Mouse (Mus musculus) bone marrow, adult 2 months (tissue): ENCODE measurements around the gene Sdc1. TPM values are rescaled to one million over a fixed set of nuclear protein-coding genes. Genes with fewer than 3 reads are reported as not detected.
A peak's percentile ranks its signal among the peaks of the same experiment; 100 is the strongest.

Experiments used
- H3K27ac ChIP-seq: fragments of 200-500 bp; 2 replicates; pipeline ENCODE4 v1.5.1; 2012; ENCODE audit warnings: low read depth, mild to moderate bottlenecking, control low read depth, inconsistent platforms, low read length; ENCODE audit not compliant: control insufficient read depth, poor library complexity, insufficient read depth
- H3K4me1 ChIP-seq: fragments of 200-500 bp; 2 replicates; pipeline ENCODE4 v1.6.1; 2011; ENCODE audit warnings: low read length; ENCODE audit not compliant: control insufficient read depth, insufficient read depth
- H3K4me3 ChIP-seq: fragments of 200-500 bp; replicated peaks from 2 replicates; pipeline ENCODE3; 2011; ENCODE audit warnings: mild to moderate bottlenecking, low read depth, low read length, control low read depth; ENCODE audit not compliant: control insufficient read depth
- CTCF ChIP-seq: fragments of 200-500 bp; IDR thresholded peaks from 2 replicates; pipeline ENCODE4 v1.5.1; 2011; ENCODE audit warnings: low read length, control low read depth; ENCODE audit not compliant: control insufficient read depth, insufficient read depth
- POLR2A ChIP-seq: fragments of 200-500 bp; IDR thresholded peaks from 2 replicates; pipeline ENCODE4 v1.6.1; 2011; ENCODE audit warnings: low read depth, mild to moderate bottlenecking, control low read depth, low read length, borderline replicate concordance; ENCODE audit not compliant: control insufficient read depth
- WGBS: fragments of 180-500 bp; shearing (Covaris S2); methylation state at CpG from one replicate; pipeline ENCODE4 v1.1.7; 2018; 5-methylcytosine and 5-hydroxymethylcytosine counted together
- polyA plus RNA-seq: library from polyadenylated mRNA; stranded (reverse); fragments of >200 nt; gene quantifications from 2 replicates; pipeline ENCODE4 v1.2.4, GENCODE M21; 2011; ENCODE audit warnings: low replicate concordance; ENCODE audit not compliant: missing spikeins, insufficient read depth, insufficient read length

The Sdc1 gene
- polyA plus RNA-seq, 1 experiment = 13.1 TPM

DNA sequence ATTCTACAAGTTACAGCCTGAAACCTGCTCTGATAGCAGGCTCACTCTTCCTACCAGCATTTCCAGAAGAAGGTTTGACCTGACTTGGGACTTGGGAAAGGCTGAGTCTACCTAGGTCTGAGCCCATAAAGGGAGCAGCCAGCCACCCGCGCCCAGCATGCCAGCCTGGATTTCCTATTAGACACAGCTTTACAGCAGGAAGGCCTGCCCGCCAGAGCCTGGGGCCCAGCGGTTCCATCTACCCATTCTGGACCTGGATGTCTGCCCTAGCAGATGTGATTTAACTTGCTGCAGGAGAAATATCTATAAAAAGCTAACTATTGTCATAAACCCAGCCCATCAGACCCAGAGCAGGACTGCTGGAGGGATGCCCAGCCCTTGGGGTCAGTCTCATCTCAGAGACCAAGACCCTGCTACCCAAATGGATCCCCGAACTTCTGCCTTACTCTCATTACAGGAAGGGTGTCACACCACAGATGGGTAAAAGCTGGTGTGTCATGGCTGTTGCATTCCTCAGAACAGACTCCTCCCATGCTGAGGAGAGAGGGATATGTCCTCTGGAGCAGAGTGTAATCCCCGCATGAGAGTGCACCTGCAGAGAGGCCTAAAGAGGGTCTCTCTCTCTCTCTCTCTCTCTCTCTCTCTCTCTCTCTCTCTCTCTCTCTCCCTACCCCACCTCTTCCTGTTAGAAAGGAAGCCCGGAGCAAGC is 54.0 kb downstream of the Sdc1 start:
- Histone ChIP-seq H3K4me1 (peaks cover 2% of the 10 kb centered on the region; the same call in 1 of the 2 replicates), H3K4me3 (no peak overlapping the region), H3K27ac (no peak overlapping the region)
- TF ChIP-seq CTCF (no peak), POLR2A (no peak)
- 66% methylated on average over 7 of the region's 7 CpGs for WGBS

DNA sequence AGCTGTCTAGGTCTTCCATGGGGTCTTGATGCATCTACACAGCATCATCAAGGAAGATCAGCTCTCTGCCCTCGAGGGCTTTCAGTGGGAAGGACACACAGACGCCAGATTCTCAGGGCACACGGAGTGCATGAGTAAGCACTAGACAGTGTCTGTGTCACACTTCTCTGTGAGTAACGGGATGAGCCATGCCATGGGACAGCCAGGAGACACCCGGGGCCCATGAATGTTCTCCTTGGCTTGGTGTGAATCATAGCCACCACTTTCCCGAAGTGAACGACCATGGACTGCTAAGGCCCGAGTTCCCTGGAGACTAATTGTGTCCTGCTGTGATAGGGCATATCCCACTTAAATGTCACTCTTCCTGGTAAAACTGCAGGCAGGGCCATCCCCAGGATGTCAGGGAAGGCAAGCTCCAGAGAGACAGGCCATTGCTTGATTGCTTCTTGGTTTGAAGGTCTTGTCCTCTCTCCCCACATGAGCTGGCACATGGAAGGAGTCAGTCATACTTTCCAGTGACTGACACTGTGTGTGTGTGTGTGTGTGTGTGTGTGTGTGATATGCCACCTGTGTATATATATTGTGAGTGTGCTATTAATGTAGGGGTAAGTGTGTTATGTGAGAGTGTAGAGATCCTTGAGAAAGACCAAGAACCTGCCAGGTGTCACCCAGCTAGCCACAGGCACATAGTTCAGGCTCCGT is 56.0 kb downstream of the Sdc1 start:
- Histone ChIP-seq H3K27ac (no peak overlapping the region), H3K4me3 (no peak overlapping the region), H3K4me1 (peaks cover 4% of the 10 kb centered on the region; the same call in 1 of the 2 replicates)
- no peak for TF ChIP-seq POLR2A
- TF ChIP-seq CTCF = no peak
- 80% methylated on average over 9 of the region's 9 CpGs for WGBS

DNA sequence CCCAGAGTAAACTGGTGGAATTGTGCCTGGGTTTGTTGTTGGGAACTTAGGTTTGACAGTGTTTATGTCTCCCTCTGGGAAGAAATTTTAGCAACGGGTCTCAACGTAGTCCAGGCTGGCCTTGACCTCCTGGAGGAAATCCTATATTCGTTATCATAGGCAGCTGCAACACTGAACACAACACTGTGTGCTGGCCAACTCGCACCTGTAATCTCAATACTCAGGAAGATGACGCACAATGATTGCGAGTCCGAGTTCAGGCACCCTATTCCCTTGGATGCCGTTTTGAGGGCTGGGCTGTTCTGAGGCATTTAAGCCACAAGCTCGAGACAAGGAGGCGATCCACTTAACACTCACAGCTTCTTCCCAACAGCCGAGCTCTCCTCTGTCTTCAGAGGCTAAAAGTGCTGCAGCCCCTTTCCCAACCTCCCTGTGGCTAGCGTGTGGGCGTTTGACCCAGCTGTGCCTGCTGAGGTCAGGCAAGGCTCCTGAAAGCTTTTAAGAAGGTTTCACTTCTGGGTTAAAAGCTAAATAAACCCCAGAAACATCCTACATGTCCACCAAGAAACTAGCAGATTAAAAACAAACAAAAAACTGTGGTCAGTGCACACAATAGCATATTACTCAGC is 58.0 kb downstream of the Sdc1 start:
- H3K27ac ChIP-seq = peak overlapping the region; percentile 61
- no peak overlapping the region for H3K4me3 ChIP-seq
- 49% methylated on average over 13 of the region's 13 CpGs for WGBS
- H3K4me1 ChIP-seq = peaks cover 4% of the 10 kb centered on the region; the same call in 1 of the 2 replicates
- no peak for TF ChIP-seq POLR2A
- TF ChIP-seq CTCF = no peak

DNA sequence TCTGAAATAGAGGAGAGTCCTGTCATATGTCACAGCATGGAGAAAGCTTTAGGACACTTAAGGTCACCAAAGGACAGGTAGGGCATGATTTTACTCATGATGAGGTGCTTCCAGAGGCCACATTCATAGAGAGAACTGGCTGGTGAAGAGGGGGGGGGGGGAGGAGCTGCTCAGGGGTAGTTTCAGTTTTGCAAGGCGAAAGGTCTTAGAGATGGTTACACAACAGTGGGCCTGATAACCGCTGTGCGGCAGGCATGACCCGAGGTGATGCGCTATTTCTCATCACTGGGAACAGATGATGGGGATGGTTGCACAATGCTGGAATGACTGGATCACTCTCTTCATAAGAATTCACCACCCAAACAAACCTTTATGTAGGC is 58.5 kb downstream of the Sdc1 start:
- 24% methylated on average over 5 of the region's 5 CpGs for WGBS
- Histone ChIP-seq H3K27ac (peak overlapping the region; percentile 61; the same call in 1 of the 2 replicates), H3K4me3 (no peak overlapping the region), H3K4me1 (peaks cover 4% of the 10 kb centered on the region; the same call in 1 of the 2 replicates)
- TF ChIP-seq POLR2A (no peak), CTCF (no peak)

DNA sequence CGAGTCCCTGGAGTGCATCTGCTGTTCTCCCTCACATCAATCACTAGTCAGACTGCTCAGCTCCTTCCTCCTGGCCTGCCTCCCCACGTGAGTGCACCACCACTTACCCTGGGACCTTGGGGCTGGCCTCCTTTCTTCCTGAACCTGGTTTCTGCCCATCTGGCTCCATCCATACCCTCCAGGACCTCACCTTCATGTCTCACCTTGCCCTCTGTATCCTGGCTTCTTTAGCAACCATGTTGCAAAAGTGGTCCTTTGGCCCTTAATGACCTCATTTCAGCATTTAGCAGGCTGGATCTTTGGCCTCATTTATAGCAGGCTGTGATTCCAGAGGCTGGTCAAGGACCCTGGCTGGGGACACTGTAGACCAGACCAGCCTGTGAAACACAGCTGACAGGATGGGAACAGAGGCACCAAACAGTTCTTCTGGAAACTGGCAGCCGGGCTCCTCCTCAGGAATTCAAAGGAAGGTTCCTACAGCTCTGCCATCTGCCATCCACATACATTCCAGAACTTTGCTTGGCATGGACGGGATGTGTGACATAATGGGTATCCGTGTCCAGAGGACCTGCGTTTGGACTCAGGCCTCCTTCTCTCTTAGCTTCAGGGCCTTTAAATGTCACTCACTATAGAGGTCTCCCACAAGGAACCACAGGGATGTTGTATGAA is 60.0 kb downstream of the Sdc1 start:
- no peak for TF ChIP-seq CTCF
- TF ChIP-seq POLR2A = no peak
- 69% methylated on average over 6 of the region's 6 CpGs for WGBS
- H3K4me1 ChIP-seq = peaks cover 4% of the 10 kb centered on the region; the same call in 1 of the 2 replicates
- H3K27ac ChIP-seq = no peak overlapping the region
- no peak overlapping the region for H3K4me3 ChIP-seq

DNA sequence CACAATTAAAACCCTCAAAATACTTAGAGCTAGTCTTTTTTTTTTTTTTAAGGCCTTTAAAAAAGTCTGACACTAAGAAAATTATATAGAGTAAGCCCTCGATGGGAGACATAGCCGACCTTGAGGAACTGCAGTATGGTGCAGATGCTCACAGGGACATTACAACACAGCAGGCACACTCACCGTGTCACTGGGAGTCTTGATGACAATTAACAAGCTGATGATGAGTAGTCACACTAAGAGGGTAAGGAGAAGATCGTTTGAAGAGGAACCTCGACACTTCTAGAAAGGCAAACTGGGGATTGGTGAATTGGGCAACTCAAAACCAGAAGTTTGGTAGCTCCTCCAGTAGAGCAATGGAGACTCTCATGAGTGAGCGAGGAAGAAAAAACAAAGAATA is 60.6 kb downstream of the Sdc1 start:
- TF ChIP-seq POLR2A (no peak), CTCF (no peak)
- Histone ChIP-seq H3K4me3 (no peak overlapping the region), H3K27ac (no peak overlapping the region), H3K4me1 (peaks cover 4% of the 10 kb centered on the region; the same call in 1 of the 2 replicates)
- WGBS = 35% methylated on average over 6 of the region's 6 CpGs

DNA sequence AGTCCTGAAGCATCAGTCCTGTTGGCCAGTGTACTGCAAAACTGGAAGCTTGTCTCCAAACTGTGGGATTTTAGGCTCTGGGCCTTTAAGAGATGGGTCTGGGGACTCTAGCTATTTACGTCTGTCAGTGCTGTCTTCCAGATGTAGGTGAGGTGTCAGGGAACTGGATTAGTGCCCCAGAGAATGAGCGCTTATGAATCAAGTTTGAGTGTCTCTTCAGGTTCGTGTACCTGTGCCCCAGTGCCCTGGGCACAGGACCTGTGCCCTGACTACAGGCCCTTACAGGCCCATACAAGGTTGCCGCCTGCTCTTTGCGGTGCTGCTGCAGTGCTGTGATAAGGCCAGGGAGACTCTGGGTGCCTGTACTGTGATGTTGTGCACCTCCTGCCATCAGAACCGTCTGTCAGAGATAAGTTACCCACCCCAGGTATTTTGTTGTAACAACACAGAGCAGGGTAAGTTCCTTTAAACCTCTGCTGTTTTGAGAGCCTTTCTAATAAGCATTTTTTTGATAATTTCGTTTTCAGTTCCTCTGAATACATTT is 69.7 kb downstream of the Sdc1 start:
- H3K4me1 ChIP-seq = peaks cover 10% of the 10 kb centered on the region
- no peak for TF ChIP-seq CTCF
- TF ChIP-seq POLR2A = no peak
- 57% methylated on average over 7 of the region's 7 CpGs for WGBS
- peak overlapping the region; percentile 31 for H3K27ac ChIP-seq
- H3K4me3 ChIP-seq = no peak overlapping the region

DNA sequence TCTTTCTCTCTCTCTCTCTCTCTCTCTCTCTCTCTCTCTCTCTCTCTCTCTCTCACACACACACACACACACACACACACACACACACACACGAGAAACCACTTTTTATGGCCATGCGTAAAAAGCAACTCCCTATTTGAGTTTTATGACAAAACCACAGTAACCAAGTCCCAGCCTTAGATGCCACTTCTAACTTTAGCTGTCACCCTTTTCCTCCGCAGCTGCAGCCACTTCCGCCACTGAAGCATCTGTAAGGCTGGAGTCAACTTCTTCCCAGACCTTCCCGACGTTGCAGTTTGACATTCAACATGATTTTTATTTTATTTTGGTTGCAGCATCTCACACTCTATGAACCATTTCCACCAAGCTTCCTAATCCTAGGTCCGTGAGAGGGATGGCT is 71.6 kb downstream of the Sdc1 start:
- TF ChIP-seq CTCF (no peak), POLR2A (no peak)
- Histone ChIP-seq H3K27ac (peak overlapping the region; percentile 56; the same call in 1 of the 2 replicates), H3K4me1 (peaks cover 10% of the 10 kb centered on the region), H3K4me3 (no peak overlapping the region)
- WGBS = 3% methylated on average over 7 of the region's 7 CpGs

Other genes starting within 250 kb of the Sdc1 start
- gene Slc7a15, start 172.3 kb upstream of the Sdc1 start, polyA plus RNA-seq = not detected in 2 replicates
- 26.8 and 34.7 TPM in 2 replicates for gene Pum2, start 97.2 kb upstream of the Sdc1 start, polyA plus RNA-seq
- 67.6 and 132 TPM in 2 replicates for gene Laptm4a, start 150.3 kb downstream of the Sdc1 start, polyA plus RNA-seq
- gene Matn3, start 176.6 kb downstream of the Sdc1 start, polyA plus RNA-seq = 0.67 TPM in 1 of 2 replicates, not detected in the other
- 1.3 and 7.5 TPM in 2 replicates for gene Wdr35, start 202.6 kb downstream of the Sdc1 start, polyA plus RNA-seq